Mouse (Mus musculus): Measurements from ENCODE around the gene Gm30191. TPM values are rescaled to one million over a fixed set of nuclear protein-coding genes. Genes with fewer than 3 reads are reported as not detected.

The Gm30191 gene
- polyA plus RNA-seq, 1 experiment from 2014 or later = not detected

GRCm38 (mm10) chr4:134250116-134250929 is 3.6 kb downstream of the Gm30191 start:
- Histone ChIP-seq H3K4me1 (ENCODE audit: control insufficient read depth, insufficient read depth, low read length) (peaks cover 34% of the 10 kb centered on the region), H3K4me2 (ENCODE audit: low read depth) (peak overlapping the region; percentile 85), H3K9ac (ENCODE audit: low read length) (peak overlapping the region; percentile 73), H3K36me3 (ENCODE audit: control insufficient read depth, insufficient read depth, low read length) (no peaks in the 10 kb centered on the region), H3K4me3 (ENCODE audit: low read depth, low read length) (peak overlapping the region; percentile 47), H3K27me3 (ENCODE audit: control insufficient read depth, insufficient read depth, low read length) (peaks cover 30% of the 10 kb centered on the region), H3K9me3 (ENCODE audit: control insufficient read depth, low read length) (no peaks in the 10 kb centered on the region), H3K27ac (ENCODE audit: low read depth, low read length) (no peak overlapping the region)
- 5% methylated on average over 27 of the region's 27 CpGs for WGBS
- ATAC-seq (ENCODE audit: insufficient read depth, low FRiP score, low TSS enrichment) = no peak
- DNase-seq (ENCODE audit: low spot score) = peak; percentile 30

DNA sequence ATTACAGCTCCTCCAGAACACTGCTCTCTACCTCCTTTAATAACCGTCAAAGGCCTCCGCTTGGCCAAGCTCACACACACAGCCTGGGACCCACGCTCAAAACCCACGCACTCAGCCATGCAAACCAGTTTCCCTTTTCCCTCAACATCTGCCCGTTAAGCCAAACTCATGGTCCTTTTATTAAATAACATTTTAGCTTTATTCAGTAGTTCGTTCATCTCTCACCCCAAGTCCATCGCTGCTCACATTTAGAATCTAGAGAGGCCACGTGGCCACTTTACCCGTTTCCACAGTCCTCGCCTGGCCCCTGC is 4.2 kb downstream of the Gm30191 start:
- H3K27ac ChIP-seq (ENCODE audit: low read depth, low read length) = no peak overlapping the region
- peak overlapping the region; percentile 85 for H3K4me2 ChIP-seq (ENCODE audit: low read depth)
- ATAC-seq (ENCODE audit: insufficient read depth, low FRiP score, low TSS enrichment) (no peak), DNase-seq (ENCODE audit: low spot score) (peak; percentile 49)
- H3K4me1 ChIP-seq (ENCODE audit: control insufficient read depth, insufficient read depth, low read length) = peaks cover 37% of the 10 kb centered on the region
- H3K36me3 ChIP-seq (ENCODE audit: control insufficient read depth, insufficient read depth, low read length) = no peaks in the 10 kb centered on the region
- H3K27me3 ChIP-seq (ENCODE audit: control insufficient read depth, insufficient read depth, low read length) = peaks cover 30% of the 10 kb centered on the region
- no peaks in the 10 kb centered on the region for H3K9me3 ChIP-seq (ENCODE audit: control insufficient read depth, low read length)
- peak overlapping the region; percentile 47 for H3K4me3 ChIP-seq (ENCODE audit: low read depth, low read length)
- WGBS = 11% methylated on average over 10 of the region's 10 CpGs
- peak overlapping the region; percentile 73 for H3K9ac ChIP-seq (ENCODE audit: low read length)

- ATAC-seq (ENCODE audit: insufficient read depth, low FRiP score, low TSS enrichment) (no peak), DNase-seq (ENCODE audit: low spot score) (peak; percentile 67)
- Histone ChIP-seq H3K9me3 (ENCODE audit: control insufficient read depth, low read length) (no peaks in the 10 kb centered on the region), H3K4me2 (ENCODE audit: low read depth) (peak overlapping the region; percentile 85), H3K4me1 (ENCODE audit: control insufficient read depth, insufficient read depth, low read length) (peaks cover 41% of the 10 kb centered on the region), H3K9ac (ENCODE audit: low read length) (peak overlapping the region; percentile 73), H3K36me3 (ENCODE audit: control insufficient read depth, insufficient read depth, low read length) (no peaks in the 10 kb centered on the region), H3K27me3 (ENCODE audit: control insufficient read depth, insufficient read depth, low read length) (peaks cover 30% of the 10 kb centered on the region), H3K4me3 (ENCODE audit: low read depth, low read length) (peak overlapping the region; percentile 47), H3K27ac (ENCODE audit: low read depth, low read length) (no peak overlapping the region)
- under 1% methylated on average over 90 of the region's 91 CpGs for WGBS
Measured at GRCm38 (mm10) chr4:134251241-134252130, 4.8 kb downstream of the Gm30191 start.

DNA sequence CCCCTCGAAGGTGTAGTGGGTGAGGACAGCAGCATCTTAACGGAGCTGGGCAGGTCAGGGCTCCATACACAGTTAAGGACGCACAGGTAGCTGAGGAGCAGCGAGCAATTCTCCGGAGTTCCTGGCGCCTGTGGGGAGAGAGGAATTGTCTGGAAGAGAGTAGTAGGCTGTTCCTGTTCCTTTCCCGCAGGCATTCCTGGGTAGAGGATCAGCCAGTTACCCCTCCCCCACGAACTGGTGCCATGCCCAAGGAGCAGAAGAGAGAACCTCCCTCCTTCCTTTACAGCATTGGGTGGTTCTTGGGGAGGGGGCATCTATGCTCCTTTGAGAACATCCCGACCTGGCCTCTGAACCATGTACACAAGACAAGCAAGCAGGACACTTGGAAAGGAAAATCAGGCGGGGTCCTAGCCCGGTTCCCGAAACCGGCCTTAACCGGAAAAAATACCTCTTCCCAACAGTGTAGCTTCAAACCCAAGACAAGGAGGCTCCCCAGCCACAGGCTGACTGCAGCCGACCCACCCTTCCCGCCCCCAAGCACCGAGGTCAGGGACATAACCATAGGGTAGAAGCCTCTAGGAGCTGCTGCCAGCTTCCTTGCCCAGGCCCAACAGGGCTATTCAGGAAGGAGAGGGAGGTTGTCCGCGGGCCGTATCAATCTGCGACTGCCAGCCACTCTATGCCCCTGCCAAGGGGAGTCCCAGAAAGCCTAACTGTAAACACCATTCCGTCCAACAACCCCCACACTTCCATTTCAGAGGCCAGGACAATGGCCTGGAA is 5.6 kb downstream of the Gm30191 start:
- H3K4me2 ChIP-seq (ENCODE audit: low read depth) = peak overlapping the region; percentile 85
- peaks cover 30% of the 10 kb centered on the region for H3K27me3 ChIP-seq (ENCODE audit: control insufficient read depth, insufficient read depth, low read length)
- DNase-seq (ENCODE audit: low spot score) = peak; percentile 43
- WGBS = under 1% methylated on average over 22 of the region's 22 CpGs
- H3K4me1 ChIP-seq (ENCODE audit: control insufficient read depth, insufficient read depth, low read length) = peaks cover 50% of the 10 kb centered on the region
- H3K9ac ChIP-seq (ENCODE audit: low read length) = peak overlapping the region; percentile 73
- peak overlapping the region; percentile 47 for H3K4me3 ChIP-seq (ENCODE audit: low read depth, low read length)
- no peaks in the 10 kb centered on the region for H3K9me3 ChIP-seq (ENCODE audit: control insufficient read depth, low read length)
- peak overlapping the region; percentile 24; the same call in 1 of the 2 replicates for H3K27ac ChIP-seq (ENCODE audit: low read depth, low read length)
- no peak for ATAC-seq (ENCODE audit: insufficient read depth, low FRiP score, low TSS enrichment)
- no peaks in the 10 kb centered on the region for H3K36me3 ChIP-seq (ENCODE audit: control insufficient read depth, insufficient read depth, low read length)

DNA sequence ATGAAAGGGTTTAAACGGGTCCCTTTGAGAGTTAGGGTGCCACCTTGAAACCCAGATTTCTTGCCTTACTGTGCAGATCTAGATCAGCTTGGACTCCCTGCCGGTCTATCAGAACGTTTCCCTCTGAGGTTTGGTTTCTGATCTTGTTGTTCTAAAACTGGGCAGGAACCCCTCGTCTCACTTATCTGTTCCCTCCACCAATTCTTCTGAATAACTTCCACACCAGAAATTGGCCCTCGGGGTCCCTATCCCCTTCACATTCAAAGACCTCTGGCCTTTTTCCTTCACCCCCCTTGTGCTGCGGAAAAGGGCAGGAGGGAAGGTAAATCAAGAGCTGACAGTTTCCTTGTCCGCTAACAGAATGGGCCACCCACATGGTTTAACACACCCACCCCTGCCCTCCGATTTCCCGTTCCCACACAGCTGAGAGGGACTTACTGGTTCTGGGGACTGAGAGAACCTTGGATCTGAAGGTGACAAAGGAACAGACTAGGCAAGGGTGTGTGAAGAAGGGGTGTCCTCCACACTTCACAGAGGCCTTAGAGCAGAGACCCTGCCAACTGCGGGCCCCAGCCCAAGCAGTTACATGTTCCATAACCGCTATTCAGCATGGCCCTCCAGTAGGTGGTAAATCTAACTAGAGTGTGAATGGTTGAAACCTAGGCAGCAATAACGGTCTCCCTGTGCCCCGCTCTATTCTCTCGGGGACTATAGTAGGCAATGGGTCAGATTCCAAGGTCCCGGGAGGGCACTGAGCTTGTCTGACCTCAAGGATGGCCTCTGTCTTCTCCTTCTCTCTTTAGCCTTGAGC is 6.4 kb downstream of the Gm30191 start:
- no peak for ATAC-seq (ENCODE audit: insufficient read depth, low FRiP score, low TSS enrichment)
- Histone ChIP-seq H3K9me3 (ENCODE audit: control insufficient read depth, low read length) (no peaks in the 10 kb centered on the region), H3K9ac (ENCODE audit: low read length) (peak overlapping the region; percentile 42), H3K27ac (ENCODE audit: low read depth, low read length) (peak overlapping the region; percentile 24), H3K27me3 (ENCODE audit: control insufficient read depth, insufficient read depth, low read length) (peaks cover 30% of the 10 kb centered on the region), H3K36me3 (ENCODE audit: control insufficient read depth, insufficient read depth, low read length) (no peaks in the 10 kb centered on the region), H3K4me1 (ENCODE audit: control insufficient read depth, insufficient read depth, low read length) (peaks cover 54% of the 10 kb centered on the region), H3K4me2 (ENCODE audit: low read depth) (peak overlapping the region; percentile 85), H3K4me3 (ENCODE audit: low read depth, low read length) (peak overlapping the region; percentile 47)
- under 1% methylated on average over 15 of the region's 15 CpGs for WGBS
- peak; percentile 52 for DNase-seq (ENCODE audit: low spot score)

GRCm38 (mm10) chr4:134253722-134254324 is 7.1 kb downstream of the Gm30191 start, which contains the start of gene Grrp1:
Gene Grrp1 (minus strand): TSS chr4:134254106.
- Histone ChIP-seq H3K9ac (ENCODE audit: low read length) (peak within 1 kb of the TSS; percentile 42), H3K27me3 (ENCODE audit: control insufficient read depth, insufficient read depth, low read length) (peaks cover 30% of the 10 kb centered on the region), H3K36me3 (ENCODE audit: control insufficient read depth, insufficient read depth, low read length) (no peaks in the 10 kb centered on the region), H3K4me1 (ENCODE audit: control insufficient read depth, insufficient read depth, low read length) (peaks cover 54% of the 10 kb centered on the region), H3K9me3 (ENCODE audit: control insufficient read depth, low read length) (no peaks in the 10 kb centered on the region), H3K4me3 (ENCODE audit: low read depth, low read length) (peak within 1 kb of the TSS; percentile 47), H3K4me2 (ENCODE audit: low read depth) (peak within 1 kb of the TSS; percentile 85), H3K27ac (ENCODE audit: low read depth, low read length) (peak within 1 kb of the TSS; percentile 15; the same call in 1 of the 2 replicates)
- DNase-seq (ENCODE audit: low spot score) = peak; percentile 67
- WGBS = under 1% methylated on average over 13 of the region's 13 CpGs
- no peak for ATAC-seq (ENCODE audit: insufficient read depth, low FRiP score, low TSS enrichment)

DNA sequence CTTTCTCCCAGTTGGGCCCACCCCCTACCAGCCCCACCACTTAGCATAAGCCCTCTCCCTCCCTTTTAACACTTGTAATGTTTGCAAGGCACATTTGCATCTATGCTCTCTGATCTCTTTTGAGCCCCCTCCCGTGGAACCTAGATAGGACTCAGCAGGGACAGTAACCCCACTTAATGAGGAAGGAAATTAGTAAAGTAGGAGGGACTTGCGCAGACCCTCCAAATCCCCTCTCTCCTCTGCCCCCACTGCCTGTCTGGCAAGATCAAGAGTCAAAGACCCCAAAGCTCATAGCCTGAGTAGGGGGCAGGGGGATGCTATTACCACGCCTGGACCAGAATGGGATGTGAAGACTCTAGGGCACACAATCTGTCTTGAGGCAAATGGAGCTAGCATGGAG is 8.1 kb downstream of the Gm30191 start:
- no peak overlapping the region for H3K9ac ChIP-seq (ENCODE audit: low read length)
- WGBS = 16% methylated on average over 3 of the region's 3 CpGs
- H3K9me3 ChIP-seq (ENCODE audit: control insufficient read depth, low read length) = no peaks in the 10 kb centered on the region
- DNase-seq (ENCODE audit: low spot score) = no peak
- H3K27ac ChIP-seq (ENCODE audit: low read depth, low read length) = no peak overlapping the region
- ATAC-seq (ENCODE audit: insufficient read depth, low FRiP score, low TSS enrichment) = no peak
- H3K4me3 ChIP-seq (ENCODE audit: low read depth, low read length) = no peak overlapping the region
- peaks cover 51% of the 10 kb centered on the region for H3K4me1 ChIP-seq (ENCODE audit: control insufficient read depth, insufficient read depth, low read length)
- H3K27me3 ChIP-seq (ENCODE audit: control insufficient read depth, insufficient read depth, low read length) = peaks cover 28% of the 10 kb centered on the region
- H3K4me2 ChIP-seq (ENCODE audit: low read depth) = no peak overlapping the region
- no peaks in the 10 kb centered on the region for H3K36me3 ChIP-seq (ENCODE audit: control insufficient read depth, insufficient read depth, low read length)

Measured in neural tube, embryonic 11.5 days (tissue).